Mouse (Mus musculus): ENCODE measurements around the gene Wdfy3. TPM values are rescaled to one million over a fixed set of nuclear protein-coding genes. Genes with fewer than 3 reads are reported as not detected.
"Not testable (repeated sequence)": the region's sequence is repeated elsewhere in the genome, so short reads cannot be mapped to it uniquely, and the experiment has no call there.

The Wdfy3 gene
- total RNA-seq, 2 experiments from 2014 or later: 15.9 to 17.8 TPM

GRCm38 (mm10) chr5:101851133-101851532 lies 218.6 kb downstream of the Wdfy3 start:
- ATAC-seq (replicated peaks; ENCODE audit: low FRiP score, poor library complexity, severe bottlenecking): no peak

DNA sequence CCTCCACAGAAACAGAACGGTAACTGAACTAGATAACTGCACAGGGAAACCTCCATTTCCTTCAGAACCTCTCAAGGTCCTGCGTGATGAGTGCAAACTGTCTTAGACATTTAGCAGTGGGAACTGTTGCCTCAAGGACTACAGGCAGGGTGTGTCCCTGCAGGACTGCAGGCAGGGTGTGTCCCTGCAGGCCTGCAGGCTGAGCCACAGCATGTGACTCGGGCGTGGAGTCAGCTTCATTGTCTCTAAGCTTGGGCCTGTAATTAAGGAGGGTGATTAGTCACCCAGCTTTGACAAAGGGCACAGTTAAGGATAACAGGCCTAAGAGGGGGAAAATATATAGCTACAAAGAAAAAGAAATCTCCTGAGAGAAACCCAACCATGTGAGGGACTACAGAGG lies 222.0 kb downstream of the Wdfy3 start:
- no peak for ATAC-seq (replicated peaks; ENCODE audit: low FRiP score, poor library complexity, severe bottlenecking)

GRCm38 (mm10) chr5:101847323-101847722 lies 222.4 kb downstream of the Wdfy3 start:
- ATAC-seq (replicated peaks; ENCODE audit: low FRiP score, poor library complexity, severe bottlenecking): no peak

DNA sequence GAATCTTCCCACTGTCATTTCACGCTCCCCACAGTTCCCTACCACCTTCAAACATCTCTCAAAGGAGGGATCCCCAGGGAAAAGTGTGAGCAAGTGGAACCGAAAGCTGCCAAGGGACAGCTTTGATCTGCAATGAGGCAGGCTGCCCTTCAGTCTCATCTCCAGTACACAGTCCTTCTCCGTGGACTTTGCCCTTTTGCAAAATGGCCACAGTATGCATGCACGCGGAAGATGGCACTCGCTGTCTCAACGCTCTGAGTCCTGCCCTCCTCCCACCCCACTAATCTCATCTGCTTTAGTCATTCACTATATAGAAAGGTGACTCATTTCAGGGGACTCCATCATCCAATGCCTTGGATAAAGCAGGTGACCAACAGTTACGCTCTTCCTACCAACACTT lies 223.8 kb downstream of the Wdfy3 start:
- ATAC-seq (replicated peaks; ENCODE audit: low FRiP score, poor library complexity, severe bottlenecking): no peak

DNA sequence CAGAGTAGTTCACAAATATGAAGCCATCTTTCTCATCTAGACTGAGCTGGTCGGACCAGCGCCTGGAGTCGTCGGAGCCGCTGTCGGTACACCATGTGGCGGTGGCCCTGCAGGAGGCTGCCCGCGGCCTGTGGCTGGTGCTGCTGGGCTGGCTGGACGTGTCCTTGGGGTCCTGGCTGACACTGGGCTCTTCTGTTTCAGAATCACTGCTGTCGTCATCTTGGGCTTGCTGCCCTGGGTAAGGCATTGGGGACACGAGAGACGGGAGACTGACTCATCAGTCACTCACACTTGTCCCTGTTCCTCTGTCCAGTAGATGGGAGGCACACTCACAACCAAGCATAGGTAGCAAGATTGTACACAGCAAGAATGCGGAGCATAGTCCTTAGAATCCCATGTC lies 224.7 kb downstream of the Wdfy3 start:
- ATAC-seq (replicated peaks; ENCODE audit: low FRiP score, poor library complexity, severe bottlenecking): no peak

DNA sequence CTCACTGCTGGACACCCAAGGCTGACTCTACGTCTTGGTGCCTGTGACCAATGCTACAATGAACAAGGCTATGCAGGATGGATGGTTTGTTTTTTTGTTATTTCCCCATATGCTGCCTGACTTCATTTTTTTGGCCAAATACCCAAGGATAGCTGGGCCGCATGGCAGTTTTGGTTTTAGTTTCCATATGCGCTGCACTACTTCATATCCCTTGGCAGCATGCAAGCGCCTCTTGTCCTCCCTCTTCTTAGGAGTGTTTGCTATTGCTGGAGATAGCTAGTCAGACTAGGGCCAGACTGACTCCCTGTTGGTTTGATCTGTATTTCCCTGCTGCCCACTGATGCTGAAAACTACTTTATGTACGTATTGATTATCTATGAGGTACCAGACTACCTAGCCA lies 229.2 kb downstream of the Wdfy3 start:
- ATAC-seq (replicated peaks; ENCODE audit: low FRiP score, poor library complexity, severe bottlenecking): no peak

DNA sequence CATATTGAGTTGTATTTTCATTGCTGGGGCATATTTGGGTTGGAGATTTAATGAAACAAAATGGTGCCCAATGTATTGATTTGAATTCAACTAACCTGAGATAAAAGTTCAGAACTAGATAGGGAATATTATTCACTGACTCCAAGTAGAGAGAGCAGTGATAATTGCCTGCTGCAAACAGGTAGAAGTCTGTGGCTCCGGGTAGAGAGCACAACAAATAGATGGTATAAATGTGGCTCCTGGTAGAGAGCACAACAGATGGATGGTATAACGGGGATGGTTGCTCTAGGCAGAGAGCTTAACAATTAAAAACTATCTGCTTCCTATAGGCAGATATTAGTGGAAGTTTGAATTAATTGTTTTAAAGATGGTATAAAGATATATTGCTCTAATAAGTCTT lies 232.1 kb downstream of the Wdfy3 start:
- not testable (repeated sequence) for ATAC-seq (replicated peaks; ENCODE audit: low FRiP score, poor library complexity, severe bottlenecking)

GRCm38 (mm10) chr5:101836221-101836620 lies 233.5 kb downstream of the Wdfy3 start:
- no peak for ATAC-seq (replicated peaks; ENCODE audit: low FRiP score, poor library complexity, severe bottlenecking)

DNA sequence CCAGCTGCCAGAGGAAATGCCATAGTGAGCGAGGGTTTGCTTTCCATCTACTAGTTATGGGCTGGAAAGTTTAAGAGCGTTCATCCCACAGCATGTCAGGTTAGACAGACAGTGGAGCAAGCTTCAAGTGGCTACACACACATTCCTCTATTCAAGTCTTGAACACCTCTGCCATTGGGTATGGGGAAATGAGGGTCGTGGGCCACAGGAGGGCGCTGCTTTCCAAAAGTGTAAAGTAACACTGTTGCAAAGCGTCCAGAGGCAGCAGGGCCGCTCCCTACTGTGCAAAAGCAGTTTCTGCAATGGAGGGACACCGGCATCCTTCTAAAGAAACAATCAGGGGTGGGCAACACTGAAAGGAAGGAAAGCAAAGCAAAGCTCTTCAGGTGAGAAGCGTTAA lies 235.8 kb downstream of the Wdfy3 start:
- no peak for ATAC-seq (replicated peaks; ENCODE audit: low FRiP score, poor library complexity, severe bottlenecking)

- ATAC-seq (replicated peaks; ENCODE audit: low FRiP score, poor library complexity, severe bottlenecking): no peak
Observed at GRCm38 (mm10) chr5:101832991-101833390, 236.7 kb downstream of the Wdfy3 start.

DNA sequence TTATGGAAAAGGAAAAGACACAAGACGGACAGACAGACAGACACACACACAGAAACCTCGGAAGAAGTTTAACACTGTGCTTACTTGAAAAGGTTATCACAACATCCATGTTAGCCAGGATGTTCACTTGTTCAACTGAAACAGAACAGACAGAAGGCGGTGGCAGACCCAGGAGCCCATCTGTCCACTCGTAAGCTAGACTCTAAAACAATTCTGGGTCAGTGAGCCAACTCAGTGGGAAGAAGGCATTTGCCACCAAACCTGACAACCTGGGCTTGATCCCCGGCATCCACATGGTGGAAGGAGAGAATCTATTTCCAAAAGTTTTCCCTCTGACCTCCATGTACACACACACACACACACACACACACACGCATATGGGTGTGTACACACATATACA lies 237.7 kb downstream of the Wdfy3 start:
- ATAC-seq (replicated peaks; ENCODE audit: low FRiP score, poor library complexity, severe bottlenecking): no peak

DNA sequence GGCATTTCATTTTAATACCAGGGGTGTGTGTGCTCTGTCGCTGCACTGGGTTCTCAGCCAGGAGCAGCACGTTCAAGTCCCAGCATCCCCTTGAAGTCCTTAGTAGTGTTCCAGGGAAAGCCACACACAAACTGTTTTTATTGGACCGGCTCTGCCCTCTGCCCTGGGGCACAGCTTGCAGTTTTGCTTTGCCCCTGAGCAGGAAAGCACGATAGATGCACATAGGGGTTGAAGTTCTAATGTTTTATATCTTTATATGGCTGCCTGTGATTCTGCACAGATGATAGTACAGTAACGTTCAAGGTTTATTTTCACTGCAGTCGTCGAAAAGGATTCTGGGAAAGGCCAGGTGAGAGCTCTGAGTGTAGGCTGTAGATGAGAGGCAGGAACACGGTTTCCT lies 239.5 kb downstream of the Wdfy3 start:
- no peak for ATAC-seq (replicated peaks; ENCODE audit: low FRiP score, poor library complexity, severe bottlenecking)

GRCm38 (mm10) chr5:101828932-101829331 lies 240.8 kb downstream of the Wdfy3 start:
- ATAC-seq (replicated peaks; ENCODE audit: low FRiP score, poor library complexity, severe bottlenecking): no peak

- ATAC-seq (replicated peaks; ENCODE audit: low FRiP score, poor library complexity, severe bottlenecking): no peak
Observed at GRCm38 (mm10) chr5:101827477-101827876, 242.2 kb downstream of the Wdfy3 start.

- ATAC-seq (replicated peaks; ENCODE audit: low FRiP score, poor library complexity, severe bottlenecking): peak; percentile 75
Observed at GRCm38 (mm10) chr5:101826531-101826970, 243.2 kb downstream of the Wdfy3 start.

DNA sequence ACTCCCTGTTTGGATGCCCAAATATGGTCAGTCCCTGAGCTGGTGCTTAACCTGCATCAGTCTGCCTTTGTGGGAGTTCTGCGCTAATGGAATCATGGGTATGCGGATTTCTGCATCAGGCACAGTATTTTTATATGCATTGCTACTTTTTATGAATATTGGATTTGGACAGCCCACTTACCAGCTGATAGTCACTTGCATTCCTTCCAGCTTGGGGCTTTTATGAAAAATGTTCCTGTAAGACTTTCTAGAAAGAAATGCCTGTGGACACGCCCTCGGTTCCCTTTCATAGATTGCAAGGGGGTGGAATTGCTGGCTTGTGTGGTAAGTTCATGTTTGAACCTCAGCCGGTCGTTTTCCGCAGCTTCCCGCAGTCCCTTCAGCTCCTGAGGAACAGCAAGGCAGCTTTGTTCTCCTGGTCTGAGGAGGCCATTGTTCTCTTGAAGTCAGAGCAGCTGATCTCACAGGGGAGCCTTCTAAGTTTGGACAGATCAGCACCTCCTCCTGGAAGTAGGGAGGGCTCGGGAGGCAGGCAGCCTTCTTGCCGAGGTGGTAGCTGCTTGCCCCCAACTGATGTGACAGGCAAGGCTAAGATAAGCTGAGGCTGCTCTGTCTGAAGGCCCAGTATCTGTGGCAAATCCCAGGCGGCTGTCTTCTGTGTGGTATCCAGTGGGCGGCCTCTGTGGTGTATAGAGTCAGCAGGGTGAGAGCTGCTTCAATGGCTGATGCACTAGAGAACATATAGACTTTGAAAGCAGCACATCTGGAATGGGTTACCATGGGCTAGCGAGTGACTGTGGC lies 244.4 kb downstream of the Wdfy3 start:
- no peak for ATAC-seq (replicated peaks; ENCODE audit: low FRiP score, poor library complexity, severe bottlenecking)

GRCm38 (mm10) chr5:101822311-101822670 lies 247.4 kb downstream of the Wdfy3 start:
- ATAC-seq (replicated peaks; ENCODE audit: low FRiP score, poor library complexity, severe bottlenecking): no peak

- no peak for ATAC-seq (replicated peaks; ENCODE audit: low FRiP score, poor library complexity, severe bottlenecking)
Observed at GRCm38 (mm10) chr5:101821491-101822310, 248.0 kb downstream of the Wdfy3 start.

DNA sequence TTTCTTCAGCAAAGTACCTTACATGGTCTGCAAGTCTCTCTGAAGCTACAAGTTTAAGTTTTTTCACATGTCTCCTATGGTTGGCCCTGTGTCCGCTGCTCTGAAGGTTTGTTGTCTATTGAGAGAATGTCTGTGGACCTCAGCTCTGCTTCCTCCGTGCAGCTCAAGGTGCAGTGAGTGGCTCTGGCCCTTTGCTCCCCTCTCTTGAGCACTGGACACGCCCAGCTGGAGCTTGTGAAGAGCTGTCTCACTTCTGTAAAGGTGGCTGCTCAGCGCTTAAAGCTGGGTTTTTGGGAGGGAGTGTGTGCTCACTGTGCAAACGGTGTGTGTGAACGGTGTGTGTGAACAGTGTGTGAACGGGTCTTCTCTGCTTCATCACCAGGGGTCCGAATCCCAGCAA lies 248.7 kb downstream of the Wdfy3 start:
- ATAC-seq (replicated peaks; ENCODE audit: low FRiP score, poor library complexity, severe bottlenecking): no peak

DNA sequence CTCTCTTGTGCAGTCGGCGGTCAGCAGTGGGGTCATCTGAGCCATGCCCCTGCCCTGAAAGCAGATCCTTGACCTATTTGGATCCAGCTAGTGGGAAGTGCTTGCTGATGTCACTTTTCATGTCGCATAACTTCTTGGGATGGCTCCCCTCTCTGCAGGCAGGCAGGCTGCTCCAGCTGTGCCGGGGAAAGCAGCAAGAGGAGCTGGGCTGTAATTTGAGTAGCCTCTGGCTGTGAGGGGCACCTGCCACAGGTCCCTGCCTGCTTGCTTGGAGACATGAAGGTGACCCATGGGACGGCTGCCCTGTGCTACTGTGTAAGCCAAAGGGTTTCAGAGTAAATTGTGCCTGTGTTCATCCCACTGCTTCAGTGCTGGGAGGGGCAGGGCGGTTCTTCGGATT lies 249.9 kb downstream of the Wdfy3 start:
- ATAC-seq (replicated peaks; ENCODE audit: low FRiP score, poor library complexity, severe bottlenecking): no peak

DNA sequence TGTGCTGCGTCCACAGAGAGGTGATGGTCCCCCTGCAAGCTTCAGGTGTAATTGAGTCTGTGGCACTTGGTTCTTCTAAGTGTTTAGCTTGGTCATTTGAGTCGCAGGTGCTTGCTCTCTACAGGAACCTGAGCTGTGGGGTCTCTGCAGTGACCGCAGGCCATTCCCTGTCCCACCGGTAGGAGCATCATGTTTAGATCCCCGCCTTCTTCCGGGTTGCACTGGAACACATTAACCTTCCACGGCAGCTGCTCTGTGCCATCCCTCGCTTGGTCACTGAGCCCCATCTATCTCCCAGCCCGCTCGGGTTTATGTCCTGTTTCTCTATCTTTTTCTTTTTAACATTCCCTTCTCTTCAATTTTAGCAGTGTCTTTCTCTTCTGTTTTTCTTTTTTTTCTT lies 250.5 kb downstream of the Wdfy3 start:
- ATAC-seq (replicated peaks; ENCODE audit: low FRiP score, poor library complexity, severe bottlenecking): no peak
